Mouse (Mus musculus): ENCODE measurements around the gene Ubqln1.

GRCm38 (mm10) chr13:58225694-58226093, 10.2 kb upstream of the Ubqln1 start:
- TF ChIP-seq CTCF (IDR thresholded peaks at IDR 0.05; ENCODE audit: low read depth) (no peak), EP300 (optimal IDR thresholded peaks at IDR 0.05) (no peak)

Measured in stomach, postnatal 0 days (tissue).